Comparison of ENCODE assay signal across 8 mouse cellular contexts in genomic region chr16:11909817-11910216, GRCm38 (mm10). TPM values are rescaled to one million over a fixed set of nuclear protein-coding genes. Genes with fewer than 3 reads are reported as not detected.
DNase-seq lines count a peak whose midpoint lies in the region; ATAC-seq lines count a peak whose summit lies in the region.
"Had no signal": no experiment of that assay in that cellular context is flagged by ENCODE, and none has a peak within 500 bp of the region (broad histone marks: within the 10 kb centered on the region; RNA-seq: fewer than 3 reads in every experiment).

No protein-coding gene starts in this region.

- DNase-seq in heart, postnatal 14 days = no peak
- DNase-seq in lung, postnatal 36 days = no peak
- no peak for DNase-seq in right cerebral cortex, adult 18-20 months
- DNase-seq: thymus, postnatal 25 days had no signal

- H3K9ac ChIP-seq in heart, embryonic 13.5 days = no peak overlapping the region
- no peak overlapping the region for H3K9ac ChIP-seq in lung, embryonic 16.5 days (ENCODE audit: low read length)
- H3K9ac ChIP-seq in heart, embryonic 16.5 days (ENCODE audit: low read length) = no peak overlapping the region; the same call in 1 of the 2 replicates
- no peak overlapping the region for H3K9ac ChIP-seq in neural tube, embryonic 15.5 days (replicated peaks)

- 65% methylated on average over 3 of the region's 3 CpGs for WGBS in heart, embryonic 13.5 days
- 70% methylated on average over 3 of the region's 3 CpGs for WGBS in lung, embryonic 16.5 days
- WGBS in heart, embryonic 16.5 days = 67% methylated on average over 3 of the region's 3 CpGs
- 80% methylated on average over 3 of the region's 3 CpGs for WGBS in neural tube, embryonic 15.5 days

- no peak for ATAC-seq in heart, embryonic 13.5 days (ENCODE audit: extremely low read depth, insufficient number of reproducible peaks, low FRiP score, low TSS enrichment)
- no peak for ATAC-seq in lung, embryonic 16.5 days (ENCODE audit: low read depth)
- ATAC-seq in heart, embryonic 16.5 days (replicated peaks; ENCODE audit: extremely low read depth, insufficient read depth, low FRiP score) = no peak
- ATAC-seq in neural tube, embryonic 15.5 days (ENCODE audit: low FRiP score) = no peak

- no peaks in the 10 kb centered on the region for H3K36me3 ChIP-seq in heart, embryonic 13.5 days
- no peaks in the 10 kb centered on the region for H3K36me3 ChIP-seq in lung, embryonic 16.5 days (ENCODE audit: control insufficient read depth, insufficient read depth, low read length)
- H3K36me3 ChIP-seq in heart, embryonic 16.5 days (ENCODE audit: control insufficient read depth, insufficient read depth) = no peaks in the 10 kb centered on the region
- no peaks in the 10 kb centered on the region for H3K36me3 ChIP-seq in neural tube, embryonic 15.5 days

- no peaks in the 10 kb centered on the region for H3K9me3 ChIP-seq in heart, embryonic 13.5 days
- no peaks in the 10 kb centered on the region for H3K9me3 ChIP-seq in lung, embryonic 16.5 days (ENCODE audit: control insufficient read depth, low read length)
- no peaks in the 10 kb centered on the region for H3K9me3 ChIP-seq in heart, embryonic 16.5 days (replicated peaks; ENCODE audit: control insufficient read depth, low read length)
- H3K9me3 ChIP-seq in neural tube, embryonic 15.5 days (replicated peaks) = no peaks in the 10 kb centered on the region

- peaks cover 13% of the 10 kb centered on the region for H3K4me1 ChIP-seq in heart, embryonic 13.5 days
- peaks cover 6% of the 10 kb centered on the region for H3K4me1 ChIP-seq in lung, embryonic 16.5 days (replicated peaks; ENCODE audit: control insufficient read depth, insufficient read depth, low read length)
- peaks cover 11% of the 10 kb centered on the region for H3K4me1 ChIP-seq in heart, embryonic 16.5 days (ENCODE audit: control insufficient read depth, insufficient read depth, low read length)
- H3K4me1 ChIP-seq in neural tube, embryonic 15.5 days = peaks cover 11% of the 10 kb centered on the region

- H3K4me3 ChIP-seq in heart, embryonic 13.5 days = peak overlapping the region; percentile 70; the same call in 1 of the 2 replicates
- H3K4me3 ChIP-seq in lung, embryonic 16.5 days (ENCODE audit: low read length) = no peak overlapping the region
- no peak overlapping the region for H3K4me3 ChIP-seq in heart, embryonic 16.5 days (ENCODE audit: low read length)
- no peak overlapping the region for H3K4me3 ChIP-seq in neural tube, embryonic 15.5 days (replicated peaks)

- H3K27ac ChIP-seq in heart, embryonic 13.5 days (replicated peaks) = no peak overlapping the region
- H3K27ac ChIP-seq in lung, embryonic 16.5 days (ENCODE audit: low read length) = no peak overlapping the region
- H3K27ac ChIP-seq in heart, embryonic 16.5 days (ENCODE audit: low read length) = no peak overlapping the region; the same call in 1 of the 2 replicates
- H3K27ac ChIP-seq in neural tube, embryonic 15.5 days (replicated peaks) = no peak overlapping the region

- H3K27me3 ChIP-seq in heart, embryonic 13.5 days (replicated peaks) = peaks cover 4% of the 10 kb centered on the region; the same call in 1 of the 2 replicates
- H3K27me3 ChIP-seq in lung, embryonic 16.5 days (ENCODE audit: control insufficient read depth, insufficient read depth, low read depth, low read length) = no peaks in the 10 kb centered on the region
- H3K27me3 ChIP-seq in heart, embryonic 16.5 days (ENCODE audit: control insufficient read depth, insufficient read depth, low read length) = no peaks in the 10 kb centered on the region
- no peaks in the 10 kb centered on the region for H3K27me3 ChIP-seq in neural tube, embryonic 15.5 days (replicated peaks)

- intact Hi-C loops in heart, postnatal 14 days (cut with DNase I) = no loop called here

- peak overlapping the region; percentile 77 for H3K4me2 ChIP-seq in heart, embryonic 13.5 days
- H3K4me2 ChIP-seq in lung, embryonic 16.5 days (ENCODE audit: low read depth, low read length) = peak overlapping the region; percentile 81; the same call in 1 of the 2 replicates
- peak overlapping the region; percentile 85 for H3K4me2 ChIP-seq in heart, embryonic 16.5 days (ENCODE audit: low read depth, low read length)
- H3K4me2 ChIP-seq in neural tube, embryonic 15.5 days = peak overlapping the region; percentile 59; the same call in 1 of the 2 replicates

RNA-seq across cellular contexts. Expression of gene Cpped1, which starts 0.6 kb away (rescaled TPM):
- polyA plus RNA-seq in heart, embryonic 13.5 days (2015; fragmentation: Nextera tagmentation; extraction: Ambion mirVana) = 29.1 and 31.0 TPM in 2 replicates
- 10 to 100 TPM; 59.7 to 61.2 TPM for total RNA-seq in heart, postnatal 14 days (2021)
- 19.0 and 21.8 TPM in 2 replicates for polyA plus RNA-seq in lung, embryonic 16.5 days (2015; fragmentation: Nextera tagmentation; extraction: Ambion mirVana)
- polyA plus RNA-seq in heart, embryonic 16.5 days (2015; fragmentation: Nextera tagmentation; extraction: Ambion mirVana) = 35.1 and 37.3 TPM in 2 replicates
- 12.8 and 16.7 TPM in 2 replicates for polyA plus RNA-seq in neural tube, embryonic 15.5 days (2015; fragmentation: Nextera tagmentation; extraction: Ambion mirVana)
